Mouse (Mus musculus): ENCODE measurements around the gene Hoxb9.

GRCm38 (mm10) chr11:96314671-96315343, 43.5 kb downstream of the Hoxb9 start:
- TF ChIP-seq CTCF (IDR thresholded peaks at IDR 0.05; ENCODE audit: low read depth, low read length) (no peak), POLR2A (IDR thresholded peaks at IDR 0.05; ENCODE audit: extremely low read depth, insufficient read depth, low read length) (no peak)
